Mouse (Mus musculus) cerebellum, adult 11-12 months (tissue): ENCODE measurements at regions not wholly inside any gene's neighbourhood (a gene's known extent, or its start where the extent isn't known, plus 50 kb on each side); places are given as distances from the start of the nearest gene placed in this dataset.

Experiments used
- DNase-seq: peaks from one replicate; pipeline ENCODE4 v3.0.0; 2022

DNA sequence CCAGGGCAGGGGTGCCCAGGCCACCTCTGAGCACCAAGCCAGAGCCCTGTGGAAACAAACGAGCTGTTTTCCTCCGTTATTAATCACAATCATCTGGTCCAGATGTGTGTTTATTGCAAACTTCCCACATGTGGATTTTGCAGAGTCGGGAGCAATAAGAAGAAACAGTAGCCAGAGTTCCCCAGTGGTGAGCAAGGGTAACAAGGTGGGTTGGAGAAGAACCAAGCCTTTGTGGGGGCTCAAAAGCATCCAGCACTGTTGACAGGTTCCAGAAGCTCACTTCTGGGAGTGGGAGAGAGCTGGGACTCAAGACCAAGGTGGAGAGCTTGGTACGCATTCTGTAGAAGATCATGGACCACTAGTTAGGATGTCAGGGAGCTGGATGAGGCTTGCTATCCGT is 63.6 kb downstream of the Hif1an start:
- no peak for DNase-seq

DNA sequence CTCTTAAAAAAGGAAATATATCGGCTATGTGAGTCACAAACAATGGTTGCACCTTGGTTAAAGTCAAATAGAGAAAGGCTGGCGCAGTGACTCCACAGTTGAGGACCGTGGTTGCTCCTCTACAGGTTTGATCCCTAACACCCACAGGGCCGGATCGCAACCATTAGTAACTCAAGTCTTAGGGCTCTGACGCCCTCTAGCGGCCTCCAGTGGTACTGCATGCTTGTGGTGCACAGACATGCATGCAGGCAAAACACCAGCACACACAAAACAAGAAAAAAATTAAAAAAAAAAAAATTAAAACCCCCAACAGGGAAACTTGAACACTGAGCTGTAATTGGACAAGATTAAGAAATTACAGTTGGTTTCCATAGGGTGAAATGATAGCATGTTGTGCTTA is 67.1 kb downstream of the Hif1an start:
- DNase-seq, result no peak

DNA sequence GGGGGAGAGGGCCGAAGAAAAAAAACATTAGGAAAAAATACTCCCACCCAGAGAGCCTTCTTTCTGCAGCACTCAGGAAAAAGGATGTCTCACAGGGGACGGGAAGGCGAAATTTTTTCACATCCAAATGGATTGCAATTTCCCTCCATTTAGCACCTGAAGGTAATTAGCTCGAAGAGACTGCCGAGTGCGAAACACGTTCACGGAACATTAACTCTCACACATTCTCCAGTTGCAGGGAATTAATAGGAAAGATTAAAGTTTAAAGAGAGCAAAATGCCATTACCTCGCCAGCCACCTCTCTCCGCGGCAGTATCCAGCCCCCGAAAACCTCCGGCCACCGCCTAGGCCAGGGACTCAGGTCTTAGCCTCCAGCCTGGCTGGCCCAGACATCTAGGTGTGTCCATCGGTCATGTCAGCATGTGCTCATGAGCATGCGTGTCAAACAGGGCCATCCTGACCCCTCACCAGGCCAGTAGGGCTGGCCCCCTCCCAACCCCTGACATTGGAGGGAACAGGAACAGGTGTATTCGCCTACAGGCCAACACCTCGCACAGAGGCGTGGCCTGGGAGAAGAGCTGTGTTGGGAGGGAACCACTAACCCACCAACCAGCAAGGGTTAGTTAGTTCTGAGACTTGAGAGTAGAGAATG is 68.8 kb downstream of the Hif1an start:
- DNase-seq, result no peak

DNA sequence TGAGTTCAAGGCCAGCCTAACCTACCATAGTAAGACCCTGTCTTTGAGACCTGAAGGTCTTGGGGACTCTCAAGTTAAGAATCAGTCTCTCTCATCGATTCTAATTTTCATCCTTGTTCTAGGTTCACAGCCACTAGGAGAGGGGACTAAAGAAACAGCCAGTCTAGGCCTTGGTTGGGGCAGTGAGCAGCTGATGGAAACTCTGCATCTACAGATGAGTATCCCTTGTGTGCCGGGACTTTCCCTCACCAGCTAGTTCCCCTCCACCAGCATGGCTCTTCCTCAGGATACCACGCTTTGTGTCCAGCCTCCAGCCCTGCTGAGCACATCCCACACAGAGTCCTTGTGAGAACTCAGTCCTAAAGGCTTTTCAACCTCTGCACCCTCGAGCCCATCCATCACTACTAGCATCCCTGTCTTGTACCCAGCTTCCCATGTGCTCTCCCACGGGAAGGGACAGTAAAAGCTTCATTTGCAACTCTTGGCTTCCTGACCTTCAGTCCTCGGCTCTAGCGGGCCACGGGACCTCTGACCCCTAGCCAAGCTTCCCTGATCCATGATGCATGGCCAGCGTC is 74.6 kb downstream of the Hif1an start:
- DNase-seq, result no peak

DNA sequence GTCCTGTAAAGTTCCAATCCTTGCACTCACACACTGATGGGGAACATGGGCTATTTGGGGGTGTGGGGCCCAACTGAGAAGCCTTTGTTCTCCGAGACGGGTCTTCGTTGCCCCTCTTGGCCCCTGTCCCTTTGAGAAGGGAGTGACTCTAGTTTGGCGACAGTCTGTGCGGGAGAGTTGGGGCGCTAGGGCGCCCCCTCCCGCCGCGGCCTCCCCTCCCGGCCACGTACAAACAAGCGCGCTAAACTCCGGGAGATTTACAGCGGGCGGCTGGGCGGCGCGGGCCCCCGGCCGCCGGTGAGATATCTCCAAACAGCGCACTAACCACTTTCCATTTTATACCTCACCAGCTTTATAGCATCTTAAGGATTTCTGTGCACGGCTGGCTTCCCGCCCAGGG is 77.4 kb downstream of the Hif1an start:
- DNase-seq, result no peak

DNA sequence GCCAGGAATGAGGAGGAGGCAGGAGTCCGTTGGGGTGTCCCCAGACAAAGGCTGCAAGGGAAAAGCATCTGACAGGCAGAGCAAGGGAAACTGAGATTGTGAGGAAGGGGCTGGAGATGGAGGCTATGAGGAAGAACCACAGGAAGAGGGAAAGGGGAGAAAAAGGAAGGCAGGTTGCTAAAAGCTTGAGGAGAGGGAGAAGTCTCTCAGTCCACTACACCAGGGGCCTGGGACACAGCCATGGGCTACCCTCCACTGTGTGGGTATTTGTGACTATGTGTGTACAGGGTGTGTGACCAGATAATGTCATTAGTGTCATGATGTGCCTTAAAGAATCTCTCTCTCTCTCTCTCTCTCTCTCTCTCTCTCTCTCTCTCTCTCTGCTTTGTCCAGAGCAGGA is 77.9 kb downstream of the Hif1an start:
- DNase-seq, result no peak

DNA sequence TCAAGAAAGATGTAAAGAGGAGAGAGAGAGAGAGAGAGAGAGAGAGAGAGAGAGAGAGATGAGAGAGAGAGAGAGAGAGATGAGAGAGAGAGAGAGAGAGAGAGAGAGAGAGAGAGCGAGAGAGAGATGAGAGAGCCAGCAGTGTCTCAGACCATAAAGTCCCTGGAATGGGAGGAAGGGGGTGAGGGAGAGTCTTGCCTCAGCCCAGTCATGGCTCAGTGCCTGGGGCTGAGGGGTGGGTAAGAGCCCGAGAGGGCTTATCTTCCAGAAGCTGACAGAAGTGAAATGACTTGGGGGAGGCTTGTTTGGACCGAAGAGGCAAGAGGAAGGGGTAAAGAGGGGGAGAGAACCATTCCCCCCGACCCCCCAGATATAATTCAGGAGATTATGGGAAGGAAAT is 79.6 kb downstream of the Hif1an start:
- no peak for DNase-seq

DNA sequence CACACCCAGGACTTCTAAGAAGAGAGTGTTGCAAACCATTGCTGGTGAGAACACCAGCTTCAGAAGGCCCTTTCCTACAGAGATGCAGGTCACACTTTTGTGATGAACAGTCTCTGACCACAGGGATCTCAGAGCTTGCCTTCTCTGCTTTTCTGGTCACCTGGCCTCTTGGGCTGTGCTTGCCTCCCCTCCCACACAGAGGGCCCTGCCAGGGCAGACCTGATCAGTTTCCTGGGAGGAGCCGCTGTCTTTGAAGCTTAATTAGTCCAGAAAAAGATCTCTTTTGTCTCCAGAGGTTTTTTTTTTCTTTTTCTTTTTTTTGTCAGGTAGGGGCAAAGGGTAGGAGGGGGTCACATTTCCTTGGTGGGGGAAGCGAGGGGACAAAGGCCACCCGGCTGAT is 81.7 kb downstream of the Hif1an start:
- DNase-seq, result no peak

DNA sequence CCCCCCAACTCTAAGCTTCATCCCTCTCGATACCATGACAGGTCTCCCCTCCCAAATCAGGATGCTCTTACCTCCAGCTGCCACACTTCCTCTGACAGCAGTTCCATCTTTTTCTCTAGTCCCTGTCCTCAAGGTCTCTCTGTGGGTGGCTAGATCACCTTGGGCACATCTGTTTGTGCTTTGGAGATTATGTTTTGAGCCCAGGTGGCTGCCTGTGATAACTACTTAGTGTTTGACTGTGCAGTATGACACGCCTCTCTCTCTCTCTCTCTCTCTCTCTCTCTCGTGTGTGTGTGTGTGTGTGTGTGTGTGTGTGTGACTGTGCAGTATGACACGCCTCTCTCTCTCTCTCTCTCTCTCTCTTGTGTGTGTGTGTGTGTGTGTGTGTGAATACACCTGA is 82.3 kb downstream of the Hif1an start:
- no peak for DNase-seq

DNA sequence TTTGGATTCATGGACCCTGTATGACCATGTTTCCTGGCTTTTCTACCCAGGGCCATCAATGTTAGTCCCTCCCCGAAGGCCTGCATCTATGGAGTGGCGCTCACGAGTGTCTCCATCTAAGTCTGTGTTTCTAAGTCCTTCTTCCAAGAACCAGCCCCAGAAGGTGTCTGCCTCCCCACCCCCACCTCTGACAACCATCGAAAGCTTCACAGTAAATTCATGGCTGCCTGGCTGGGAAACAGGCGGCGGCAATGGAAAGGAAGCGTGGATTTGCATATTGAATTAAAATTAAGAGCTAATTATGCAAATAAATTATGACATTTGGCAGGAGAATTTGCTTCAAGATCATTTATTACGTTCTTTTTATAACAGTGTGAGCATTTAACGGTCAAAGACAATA is 83.9 kb downstream of the Hif1an start:
- DNase-seq, result no peak

DNA sequence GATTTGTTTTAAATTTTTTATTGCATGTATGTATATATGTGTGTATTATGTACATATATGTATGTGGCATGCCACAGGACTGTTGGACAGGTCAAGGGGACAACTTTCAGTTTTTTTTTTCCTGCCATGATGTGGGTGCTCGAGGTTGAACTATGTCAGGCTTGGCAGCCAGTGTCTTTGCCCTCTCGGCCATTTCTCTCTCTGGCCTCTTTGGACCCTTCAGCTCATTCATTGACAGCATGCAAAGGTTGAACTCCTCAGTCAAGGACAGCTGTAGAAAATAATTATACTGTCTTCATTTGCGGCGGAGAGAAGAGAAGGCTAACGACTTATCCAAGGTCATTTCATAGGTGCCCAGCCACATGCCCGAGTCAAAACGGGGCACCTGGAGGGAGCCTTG is 86.6 kb downstream of the Hif1an start:
- no peak for DNase-seq

DNA sequence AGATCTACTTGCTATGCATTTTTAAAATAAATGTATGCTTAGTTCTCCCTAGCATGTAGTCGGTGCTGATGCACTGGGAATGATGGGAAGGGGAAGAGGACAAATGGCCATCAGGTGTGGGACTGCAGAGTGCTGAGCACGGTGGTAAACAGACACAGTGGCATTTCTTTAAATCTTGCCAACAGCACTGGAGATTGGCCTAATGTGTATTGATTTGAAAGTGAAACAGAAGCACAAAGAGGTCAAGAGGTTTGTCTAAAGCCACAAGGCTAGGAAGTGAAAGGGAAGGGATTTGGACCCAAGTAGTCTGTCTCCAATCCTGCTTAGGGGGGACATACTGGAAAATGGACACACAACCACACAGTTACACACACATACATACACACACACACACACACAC is 88.2 kb downstream of the Hif1an start:
- no peak for DNase-seq

DNA sequence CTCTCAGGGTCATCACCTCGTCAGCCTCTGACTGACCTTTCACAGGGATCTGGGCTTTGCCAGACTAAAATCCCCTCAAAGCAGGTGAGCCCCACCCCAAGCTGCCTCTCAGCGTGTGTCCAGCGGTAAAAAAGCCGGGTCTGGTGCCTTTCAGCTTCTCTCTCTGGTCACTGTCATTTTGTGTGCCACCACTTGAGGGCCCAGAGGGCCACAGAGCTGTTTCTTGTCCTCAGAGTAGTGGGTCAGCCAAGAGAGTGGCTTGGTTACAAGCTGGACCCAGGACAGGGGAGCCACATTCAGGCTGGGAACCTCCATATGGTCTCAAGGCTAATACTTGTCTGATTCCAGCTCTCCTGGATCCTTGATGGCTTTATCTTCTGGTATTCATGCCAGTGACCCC is 89.0 kb downstream of the Hif1an start:
- no peak for DNase-seq

DNA sequence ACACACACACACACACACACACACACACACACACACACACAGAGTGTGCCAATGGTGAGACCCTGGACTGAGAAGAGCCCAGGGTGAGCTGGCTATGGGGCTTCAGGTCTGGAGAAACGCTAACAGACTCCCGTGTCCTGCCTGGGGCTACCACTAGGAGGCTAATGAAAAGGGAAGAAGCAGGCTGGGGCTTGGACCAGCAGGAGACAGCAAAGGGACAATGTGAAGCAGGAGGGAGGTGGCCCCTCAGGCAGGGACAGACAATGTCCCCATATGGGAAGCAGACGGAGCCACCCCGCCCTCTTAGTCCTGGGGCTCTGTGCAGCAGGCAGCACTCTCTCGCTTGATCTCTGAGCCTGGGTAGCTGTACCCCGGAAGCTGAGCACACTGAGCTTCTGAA is 93.1 kb downstream of the Hif1an start:
- peak; percentile 16 for DNase-seq

DNA sequence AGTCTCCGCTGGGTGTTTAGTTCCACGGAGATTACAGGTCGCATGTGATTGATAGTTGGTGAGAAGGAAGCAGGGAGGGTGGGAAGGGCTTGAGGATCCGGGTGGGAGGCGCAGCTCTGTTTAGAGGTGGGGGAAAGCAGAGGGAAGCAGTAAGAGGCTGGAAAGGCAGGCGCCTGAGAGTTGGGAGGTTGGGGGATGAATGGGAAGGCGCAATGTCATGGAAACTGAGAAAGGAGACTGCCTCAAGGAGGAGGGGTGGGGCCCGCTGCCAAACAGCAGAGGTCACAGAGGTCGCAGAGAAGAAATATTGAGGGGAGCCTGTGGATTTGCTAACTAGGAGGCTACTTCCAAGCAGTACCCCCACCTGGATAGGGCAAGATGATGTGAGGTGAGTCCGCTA is 96.5 kb upstream of the Pax2 start:
- no peak for DNase-seq

DNA sequence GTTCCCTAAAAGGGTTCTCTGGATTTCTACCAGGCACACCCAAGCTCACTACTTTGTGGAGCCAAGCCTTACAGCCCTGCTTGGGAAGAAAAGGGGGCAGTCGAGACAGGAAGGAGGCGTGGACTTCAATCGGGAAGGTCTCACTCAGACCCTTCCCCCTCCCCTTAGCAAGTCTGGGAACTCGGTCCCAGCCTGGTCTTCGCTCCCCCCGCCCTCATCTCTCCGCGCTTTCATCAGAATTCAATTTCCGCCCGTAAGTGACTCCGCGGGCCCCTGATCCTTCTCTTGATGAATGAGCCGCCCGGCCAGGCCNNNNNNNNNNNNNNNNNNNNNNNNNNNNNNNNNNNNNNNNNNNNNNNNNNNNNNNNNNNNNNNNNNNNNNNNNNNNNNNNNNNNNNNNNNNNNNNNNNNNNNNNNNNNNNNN is 86.3 kb upstream of the Pax2 start:
- no peak for DNase-seq

DNA sequence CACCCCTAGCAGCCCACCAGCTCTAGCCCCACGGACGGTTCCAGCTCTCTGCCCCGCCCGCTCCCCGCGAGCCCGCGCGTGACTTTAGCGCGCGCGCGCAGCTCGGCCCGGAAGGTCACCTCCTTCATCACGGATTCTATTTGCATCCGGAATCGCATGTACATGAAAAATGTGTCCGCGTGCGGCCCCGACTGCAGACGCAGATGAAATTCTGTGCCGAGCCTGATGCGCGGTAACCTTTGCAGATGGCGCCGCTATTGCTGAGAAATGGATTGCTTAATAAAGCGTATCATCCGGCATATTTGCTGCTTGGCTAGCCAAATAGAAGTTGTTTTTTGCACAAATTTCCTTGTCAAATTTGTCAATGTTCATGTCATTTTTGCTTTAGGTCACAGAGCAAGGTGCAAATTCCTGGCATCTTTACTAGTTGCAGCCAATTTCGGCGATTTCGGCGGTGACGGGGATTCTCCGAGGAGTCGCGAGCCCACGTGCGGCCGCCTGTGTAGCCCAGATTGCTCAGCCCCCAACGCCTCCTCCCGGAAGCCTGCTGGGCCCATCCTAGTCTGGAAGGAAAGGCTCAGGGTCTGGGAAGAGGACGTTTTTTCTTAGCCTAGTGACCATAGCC is 81.1 kb upstream of the Pax2 start:
- no peak for DNase-seq

DNA sequence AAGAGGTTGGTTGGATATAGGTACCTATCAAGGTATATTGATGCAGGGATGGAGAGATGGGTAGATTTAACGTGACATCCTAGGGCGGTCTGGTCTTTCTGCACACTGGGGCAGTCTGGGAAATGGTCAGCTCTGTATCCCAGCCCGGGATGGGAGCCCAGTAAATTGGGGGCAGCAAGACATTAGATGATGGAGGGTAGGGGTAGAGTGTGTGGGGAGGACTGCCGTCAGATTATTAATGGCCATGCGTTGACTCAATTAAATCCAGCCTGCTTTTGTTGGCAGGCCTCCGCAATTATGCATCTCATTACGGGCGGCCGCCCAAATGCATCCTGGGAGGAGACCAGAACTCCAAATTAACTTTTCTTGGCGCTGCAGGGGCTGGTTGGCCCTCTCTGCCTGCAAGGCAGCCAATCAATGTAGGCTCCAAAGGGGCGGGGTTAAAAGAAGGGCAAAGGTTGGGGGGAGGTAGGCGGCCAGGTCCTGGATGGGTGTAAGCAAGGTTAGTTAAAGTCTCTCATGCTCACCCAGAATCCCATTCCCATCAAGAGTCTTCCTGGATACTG is 79.2 kb upstream of the Pax2 start:
- no peak for DNase-seq

DNA sequence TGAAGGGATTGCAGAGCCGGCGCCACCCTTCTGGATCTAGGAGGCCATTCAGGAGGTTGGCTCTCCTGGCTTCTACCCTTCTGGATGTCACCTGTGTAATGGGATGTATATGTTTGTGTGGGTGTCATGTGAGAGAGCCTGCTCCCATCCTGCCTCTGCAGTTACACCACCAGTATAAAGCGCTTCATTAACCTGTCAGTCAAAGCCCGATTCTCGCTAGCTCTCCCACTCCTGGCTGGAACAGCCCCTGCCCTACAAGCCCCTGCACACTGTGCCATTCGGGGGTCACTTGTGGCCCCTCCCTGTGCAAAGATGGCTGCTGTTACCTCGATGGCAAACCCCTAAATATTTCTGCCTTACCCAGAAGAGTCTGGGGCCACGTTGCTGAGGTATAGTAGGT is 78.5 kb upstream of the Pax2 start:
- no peak for DNase-seq

DNA sequence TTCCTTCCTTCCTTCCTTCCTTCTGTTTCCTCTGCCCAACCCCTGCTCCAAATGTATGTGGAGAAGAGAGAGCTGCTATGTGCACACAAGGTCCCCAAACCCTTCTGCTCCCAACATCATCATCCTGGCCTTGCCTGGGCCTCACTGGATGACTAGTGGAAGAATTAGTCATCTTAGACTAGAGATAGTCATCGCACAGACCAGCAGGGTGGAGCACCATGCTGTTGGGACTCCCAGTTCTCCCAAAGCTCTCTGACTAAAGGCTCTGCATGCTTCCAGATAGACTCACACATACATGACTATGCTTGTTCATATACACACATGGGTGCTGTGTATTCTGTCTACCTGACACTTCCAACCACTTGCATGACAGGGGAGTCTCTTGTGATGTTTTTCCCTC is 77.2 kb upstream of the Pax2 start:
- DNase-seq, result no peak

DNA sequence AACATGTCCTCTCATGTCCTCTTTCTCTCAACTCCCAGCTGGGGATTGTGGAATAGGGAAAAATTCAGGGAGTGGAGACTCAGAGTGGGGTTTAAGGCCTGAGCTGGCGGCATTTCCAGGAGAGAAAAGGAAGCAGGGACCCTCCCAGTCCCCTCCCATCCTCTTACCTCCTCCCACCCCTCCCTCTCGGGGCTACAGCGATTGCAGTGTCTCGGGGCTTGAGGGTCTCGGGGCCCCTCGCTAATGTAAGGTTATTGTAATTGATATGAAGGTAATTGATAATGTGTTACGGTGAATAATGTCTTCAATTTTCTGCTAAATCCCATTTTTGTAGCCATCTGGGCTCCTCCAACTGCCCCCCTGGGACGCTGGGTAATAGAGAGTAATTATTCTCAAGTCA is 74.2 kb upstream of the Pax2 start:
- no peak for DNase-seq

DNA sequence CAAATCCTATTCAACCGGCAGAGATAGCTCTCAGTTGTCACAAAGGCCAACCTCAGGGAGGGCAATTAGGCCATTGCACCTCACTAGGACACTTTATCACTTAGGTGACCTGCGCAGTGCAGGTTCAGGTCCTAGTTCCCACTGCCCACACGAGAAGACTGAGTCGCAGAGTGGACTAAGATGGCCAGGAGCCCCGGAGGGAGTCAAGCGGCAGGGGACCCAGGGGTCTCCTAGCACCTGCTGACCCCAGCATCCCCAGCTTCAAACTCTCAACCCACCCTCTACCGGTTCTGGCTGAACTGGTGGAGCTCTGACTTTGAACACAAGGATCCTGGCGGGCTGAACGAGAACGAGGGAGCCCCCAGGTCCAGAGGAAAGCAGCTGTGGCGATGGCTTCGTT is 72.7 kb upstream of the Pax2 start:
- no peak for DNase-seq

DNA sequence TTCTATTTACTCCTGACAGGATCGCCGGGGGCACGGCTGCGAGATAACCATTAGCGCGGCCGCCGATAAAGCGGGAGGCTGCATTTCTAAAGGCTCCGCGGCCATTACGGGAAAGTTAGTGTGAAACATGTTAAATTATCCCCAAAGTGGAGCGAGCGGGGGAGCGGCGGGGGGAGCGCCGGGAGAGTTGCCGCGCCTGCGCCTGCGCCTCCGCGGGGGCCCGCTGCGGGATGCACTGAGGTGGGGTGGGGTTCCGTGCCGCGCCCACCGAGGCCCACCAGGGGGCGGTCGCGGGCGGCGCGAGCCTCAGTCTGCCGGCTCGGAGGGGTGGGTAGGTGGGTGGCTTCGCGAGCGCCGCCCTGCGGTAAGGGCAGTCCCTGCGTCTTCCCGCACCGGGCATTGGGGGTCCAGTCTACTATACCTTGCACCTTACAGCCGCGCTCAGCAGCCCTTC is 71.8 kb upstream of the Pax2 start:
- DNase-seq, result no peak

DNA sequence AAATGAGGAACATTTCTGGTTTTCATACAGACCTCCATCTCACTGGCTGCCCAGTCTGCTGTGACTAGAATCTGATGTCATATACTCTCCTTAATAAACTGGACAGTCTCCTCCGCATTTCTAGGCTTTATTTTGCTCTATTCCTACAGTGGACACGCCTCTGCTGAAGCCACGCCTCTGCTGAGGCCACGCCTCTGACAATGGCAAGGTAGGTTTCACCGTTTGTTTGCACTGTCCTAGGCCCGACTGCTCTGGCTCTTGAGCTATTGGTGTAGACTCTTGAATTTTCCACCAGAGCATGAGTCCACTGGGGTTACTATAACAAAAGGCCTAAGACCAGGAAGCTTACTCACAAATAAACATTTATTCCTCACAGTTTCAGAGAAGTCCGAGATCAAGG is 69.8 kb upstream of the Pax2 start:
- no peak for DNase-seq

DNA sequence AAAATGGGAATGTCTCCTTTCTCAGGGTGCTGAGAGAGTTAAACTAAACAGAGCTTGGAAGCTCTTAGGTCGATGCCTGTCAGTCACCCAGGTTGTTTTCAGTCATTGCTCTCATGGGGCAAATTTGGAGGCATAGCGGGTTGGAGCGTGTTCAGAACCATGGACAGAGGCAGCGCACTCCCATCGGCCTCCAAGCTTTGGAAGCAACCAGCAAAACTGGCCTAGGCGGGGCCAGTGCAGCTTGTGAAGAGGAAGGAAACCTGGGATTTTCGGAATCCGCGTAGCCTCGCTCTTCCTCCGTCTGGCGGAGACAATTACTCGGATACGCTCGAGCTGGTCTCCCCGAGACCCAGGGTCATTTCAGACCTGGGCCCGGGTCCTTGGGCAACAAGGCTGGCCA is 63.4 kb upstream of the Pax2 start:
- no peak for DNase-seq
